Mouse (Mus musculus) MEL (cell line): ENCODE measurements around the gene Dgkg. TPM values are rescaled to one million over a fixed set of nuclear protein-coding genes. Genes with fewer than 3 reads are reported as not detected.

Experiments used
- DNase-seq: peaks from one replicate; pipeline ENCODE4 v3.0.0; 2011; ENCODE audit warnings: low read depth, low spot score
- H3K27ac ChIP-seq: 2 replicates; pipeline ENCODE4 v1.5.1; 2012; ENCODE audit warnings: low read depth, mild to moderate bottlenecking, control low read depth, low read length, moderate library complexity; ENCODE audit not compliant: control insufficient read depth
- H3K27me3 ChIP-seq, 2 experiments: fragments of 150-350 bp in 1 of 2; sonication (generic) in 1 of 2; 2 replicates each; pipeline ENCODE4 v1.6.1; 2012; ENCODE audit warnings: low read length in 2 of 2, mild to moderate bottlenecking in 2 of 2, improper control_type of control experiment in 1 of 2, moderate library complexity in 1 of 2; ENCODE audit not compliant: insufficient read depth in 2 of 2, control insufficient read depth in 1 of 2
- H3K36me3 ChIP-seq, 2 experiments: 2 replicates each; pipeline ENCODE4 v1.6.1; 2012 to 2014; ENCODE audit warnings: low read length in 2 of 2, improper control_type of control experiment in 1 of 2, inconsistent platforms in 1 of 2, mild to moderate bottlenecking in 1 of 2; ENCODE audit not compliant: insufficient read depth in 2 of 2, control insufficient read depth in 1 of 2
- H3K4me1 ChIP-seq, 2 experiments: fragments of 150-350 bp in 1 of 2; sonication (generic) in 1 of 2; 2 replicates each; pipeline ENCODE4 v1.6.1; 2012; ENCODE audit warnings: low read length in 2 of 2, improper control_type of control experiment in 1 of 2, mild to moderate bottlenecking in 1 of 2; ENCODE audit not compliant: insufficient read depth in 2 of 2, control insufficient read depth in 1 of 2
- H3K4me3 ChIP-seq, 2 experiments: fragments of 150-350 bp in 1 of 2; sonication (generic) in 1 of 2; 2 replicates each; pipeline ENCODE4 v1.5.1; 2012; ENCODE audit warnings: low read depth in 2 of 2, low read length in 2 of 2, mild to moderate bottlenecking in 2 of 2, moderate library complexity in 2 of 2, control low read depth in 1 of 2, improper control_type of control experiment in 1 of 2; ENCODE audit not compliant: control insufficient read depth in 1 of 2, insufficient read depth in 1 of 2
- H3K79me2 ChIP-seq: 2 replicates; pipeline ENCODE4 v1.6.1; 2012; ENCODE audit warnings: mild to moderate bottlenecking, low read length, moderate library complexity; ENCODE audit not compliant: control insufficient read depth, poor library complexity, insufficient read depth
- H3K9ac ChIP-seq: 2 replicates; pipeline ENCODE4 v1.6.1; 2012; ENCODE audit warnings: low read depth, mild to moderate bottlenecking, control low read depth, low read length, moderate library complexity; ENCODE audit not compliant: control insufficient read depth, poor library complexity, severe bottlenecking
- H3K9me3 ChIP-seq: fragments of 150-350 bp; sonication (generic); replicated peaks from 2 replicates; pipeline ENCODE4 v1.6.1; 2012; ENCODE audit warnings: mild to moderate bottlenecking, low read length, improper control_type of control experiment, moderate library complexity; ENCODE audit not compliant: insufficient read depth
- BHLHE40 ChIP-seq: IDR thresholded peaks from 2 replicates; pipeline ENCODE4 v1.6.1; 2012; ENCODE audit warnings: low read depth, mild to moderate bottlenecking, inconsistent platforms, low read length, improper control_type of control experiment, borderline replicate concordance
- CHD1 ChIP-seq: IDR thresholded peaks from 2 replicates; pipeline ENCODE4 v1.6.1; 2012; ENCODE audit warnings: low read depth, mild to moderate bottlenecking, inconsistent platforms, low read length, improper control_type of control experiment
- CTCF ChIP-seq, 3 experiments: IDR thresholded peaks in 2 of 3; conservative IDR thresholded peaks in 1 of 3; 2 replicates each; pipeline ENCODE4 v1.5.1; 2011 to 2012; ENCODE audit warnings: low read length in 3 of 3, low read depth in 2 of 3, mild to moderate bottlenecking in 2 of 3, improper control_type of control experiment in 1 of 3, inconsistent platforms in 1 of 3, mixed read lengths in 1 of 3, moderate library complexity in 1 of 3; ENCODE audit not compliant: control insufficient read depth in 1 of 3, insufficient read depth in 1 of 3, poor library complexity in 1 of 3, severe bottlenecking in 1 of 3
- E2F4 ChIP-seq: IDR thresholded peaks from 2 replicates; pipeline ENCODE4 v1.6.1; 2011; ENCODE audit warnings: low read depth, low read length, improper control_type of control experiment, borderline replicate concordance
- ETS1 ChIP-seq: IDR thresholded peaks from 2 replicates; pipeline ENCODE4 v1.6.1; 2012; ENCODE audit warnings: low read depth, mild to moderate bottlenecking, inconsistent platforms, low read length, improper control_type of control experiment, moderate library complexity
- GATA1 ChIP-seq: IDR thresholded peaks from 2 replicates; pipeline ENCODE4 v1.6.1; 2011; ENCODE audit warnings: low read depth, low read length, improper control_type of control experiment
- HCFC1 ChIP-seq: IDR thresholded peaks from 2 replicates; pipeline ENCODE4 v1.6.1; 2012; ENCODE audit warnings: low read depth, mild to moderate bottlenecking, inconsistent platforms, low read length, improper control_type of control experiment, moderate library complexity
- JUND ChIP-seq: IDR thresholded peaks from 2 replicates; pipeline ENCODE4 v1.6.1; 2011; ENCODE audit warnings: low read depth, mild to moderate bottlenecking, improper control_type of control experiment, low read length
- MAFK ChIP-seq: IDR thresholded peaks from 2 replicates; pipeline ENCODE4 v1.6.1; 2011; ENCODE audit warnings: low read depth, mild to moderate bottlenecking, low read length, improper control_type of control experiment, borderline replicate concordance
- MAX ChIP-seq: IDR thresholded peaks from 2 replicates; pipeline ENCODE4 v1.6.1; 2011; ENCODE audit warnings: low read length, improper control_type of control experiment
- MAZ ChIP-seq: IDR thresholded peaks from 2 replicates; pipeline ENCODE4 v1.6.1; 2012; ENCODE audit warnings: low read depth, mild to moderate bottlenecking, inconsistent platforms, low read length, improper control_type of control experiment
- MEF2A ChIP-seq: IDR thresholded peaks from 2 replicates; pipeline ENCODE4 v1.6.1; 2014; ENCODE audit warnings: low read depth, mild to moderate bottlenecking, inconsistent platforms, low read length, improper control_type of control experiment; ENCODE audit not compliant: poor library complexity, insufficient replicate concordance, severe bottlenecking; ENCODE audit errors: extremely low read depth
- MYB ChIP-seq: IDR thresholded peaks from 2 replicates; pipeline ENCODE4 v1.6.1; 2011; ENCODE audit warnings: mild to moderate bottlenecking, low read depth, low read length, improper control_type of control experiment
- MYC ChIP-seq: IDR thresholded peaks from 2 replicates; pipeline ENCODE4 v1.6.1; 2011; ENCODE audit warnings: low read depth, mild to moderate bottlenecking, low read length, improper control_type of control experiment, moderate library complexity
- POLR2A ChIP-seq, 2 experiments: IDR thresholded peaks; 2 replicates each; pipeline ENCODE4 v1.6.1; 2011 to 2012; ENCODE audit warnings: low read length in 2 of 2, mild to moderate bottlenecking in 2 of 2, control low read depth in 1 of 2, improper control_type of control experiment in 1 of 2, low read depth in 1 of 2, moderate library complexity in 1 of 2; ENCODE audit not compliant: control insufficient read depth in 1 of 2, insufficient read depth in 1 of 2, poor library complexity in 1 of 2
- POLR2AphosphoS5 ChIP-seq: IDR thresholded peaks from 2 replicates; pipeline ENCODE4 v1.6.1; 2012; ENCODE audit warnings: low read depth, borderline replicate concordance, mild to moderate bottlenecking, inconsistent platforms, low read length, moderate library complexity, mixed read lengths
- SIN3A ChIP-seq: IDR thresholded peaks from 2 replicates; pipeline ENCODE4 v1.6.1; 2012; ENCODE audit warnings: low read length, improper control_type of control experiment, inconsistent platforms
- TBP ChIP-seq: IDR thresholded peaks from 2 replicates; pipeline ENCODE4 v1.8.0; 2011; ENCODE audit warnings: low read depth, low read length, improper control_type of control experiment
- USF1 ChIP-seq: IDR thresholded peaks from 2 replicates; pipeline ENCODE4 v1.6.1; 2014; ENCODE audit warnings: low read depth, mild to moderate bottlenecking, inconsistent platforms, low read length, improper control_type of control experiment, moderate library complexity
- ZC3H11A ChIP-seq: IDR thresholded peaks from 2 replicates; pipeline ENCODE4 v1.6.1; 2012; ENCODE audit warnings: low read depth, mild to moderate bottlenecking, inconsistent platforms, low read length, improper control_type of control experiment
- ZMIZ1 ChIP-seq: IDR thresholded peaks from 2 replicates; pipeline ENCODE4 v1.6.1; 2012; ENCODE audit warnings: low read depth, mild to moderate bottlenecking, inconsistent platforms, low read length, improper control_type of control experiment, moderate library complexity
- ZNF384 ChIP-seq: IDR thresholded peaks from 2 replicates; pipeline ENCODE4 v1.6.1; 2012; ENCODE audit warnings: low read depth, mild to moderate bottlenecking, inconsistent platforms, low read length, improper control_type of control experiment
- polyA plus RNA-seq, 2 experiments: library from polyadenylated mRNA; stranded (reverse) in 1 of 2; unstranded in 1 of 2; fragments of >175 nt in 1 of 2; fragments of >200 nt in 1 of 2; gene quantifications; 2 replicates each; pipeline versions ENCODE4 v1.2.1 to v1.2.4; 2012; ENCODE audit warnings: low replicate concordance in 2 of 2, low read depth in 1 of 2; ENCODE audit not compliant: insufficient read length in 2 of 2, insufficient read depth in 1 of 2, missing spikeins in 1 of 2
- total RNA-seq: library from RNA; depleted of rRNA; stranded (reverse); fragments of 300-350 nt; gene quantifications from 2 replicates; pipeline ENCODE4 v1.2.3, GENCODE M21; 2012

Gene Dgkg
- total and polyA plus RNA-seq, 3 experiments: not detected

DNA sequence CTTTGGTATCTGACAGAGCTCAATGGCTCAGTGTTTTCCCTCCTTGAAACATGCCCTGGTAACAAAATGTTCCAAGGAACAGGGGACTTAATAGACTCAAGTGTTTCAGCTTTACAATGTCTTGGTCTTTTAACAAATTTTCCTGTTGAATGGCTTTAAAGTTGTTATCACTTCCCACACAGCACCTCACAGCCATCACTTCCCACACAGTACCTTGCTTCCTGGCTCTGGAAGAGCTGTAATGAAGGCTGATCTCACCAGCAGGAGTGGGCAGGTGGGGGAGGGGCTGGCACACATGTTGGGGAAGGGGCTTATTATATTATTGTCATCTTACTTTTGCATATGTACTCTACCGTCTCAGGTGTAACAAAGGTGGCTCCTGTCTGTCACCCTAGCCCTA, 173.1 kb downstream of the Dgkg start:
- H3K27ac ChIP-seq: no peak overlapping the region
- no peaks in the 10 kb centered on the region for H3K36me3 ChIP-seq
- H3K4me1 ChIP-seq: no peaks in the 10 kb centered on the region
- H3K27me3 ChIP-seq: 0 out of 4 replicates have a peak, but pooled peaks cover 0 to 1% of the 10 kb centered on the region in 2 experiments
- no peaks in the 10 kb centered on the region for H3K9me3 ChIP-seq
- no peak for DNase-seq
- no peaks in the 10 kb centered on the region for H3K79me2 ChIP-seq
- H3K4me3 ChIP-seq: no peak overlapping the region
- no peak overlapping the region for H3K9ac ChIP-seq
- no peak for TF ChIP-seq ZC3H11A
- no peak for TF ChIP-seq JUND
- TF ChIP-seq ETS1: no peak
- no peak for TF ChIP-seq BHLHE40
- TF ChIP-seq MAX: no peak
- TF ChIP-seq MYC: no peak
- no peak for TF ChIP-seq SIN3A
- TF ChIP-seq TBP: no peak
- TF ChIP-seq POLR2AphosphoS5: no peak
- no peak for TF ChIP-seq MEF2A
- TF ChIP-seq CTCF (IDR thresholded peaks at IDR 0.05 in 2 of 3, conservative IDR thresholded peaks at IDR 0.05 in 1 of 3; ENCODE audit: control insufficient read depth in 1 of 3, insufficient read depth in 1 of 3, low read depth in 2 of 3, low read length in 3 of 3, poor library complexity in 1 of 3, severe bottlenecking in 1 of 3): no peak
- TF ChIP-seq ZNF384: no peak
- TF ChIP-seq CHD1: no peak
- TF ChIP-seq USF1: no peak
- TF ChIP-seq HCFC1: no peak
- TF ChIP-seq E2F4: no peak
- TF ChIP-seq POLR2A (IDR thresholded peaks at IDR 0.05; ENCODE audit: control insufficient read depth in 1 of 2, insufficient read depth in 1 of 2, low read depth in 1 of 2, low read length in 2 of 2, poor library complexity in 1 of 2): no peak
- no peak for TF ChIP-seq MAZ
- no peak for TF ChIP-seq MAFK
- TF ChIP-seq, all 39 proteins: peak for 0

DNA sequence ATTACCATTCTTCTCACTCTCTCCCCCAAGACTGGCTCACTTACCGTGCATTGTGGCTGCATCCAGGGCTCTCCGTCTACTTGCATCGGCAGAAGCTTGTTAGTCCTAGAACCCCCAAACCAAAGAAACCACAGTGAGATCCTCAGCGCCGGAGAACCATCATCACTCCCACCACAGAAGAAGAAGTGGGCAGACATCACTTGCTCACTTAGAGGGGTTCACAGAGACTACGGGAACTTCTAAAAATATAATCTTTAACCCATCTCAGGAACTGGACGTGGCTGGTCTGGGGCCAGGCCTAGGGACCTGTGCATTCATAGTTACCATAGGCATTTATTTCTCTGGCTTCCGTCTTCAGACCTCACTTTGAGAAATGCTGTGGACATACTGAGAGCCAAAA, 177.7 kb downstream of the Dgkg start:
- Histone ChIP-seq H3K36me3 (no peaks in the 10 kb centered on the region), H3K79me2 (no peaks in the 10 kb centered on the region), H3K27ac (no peak overlapping the region), H3K27me3 (peaks cover 0 to 3% of the 10 kb centered on the region in 2 experiments; a peak in 1 of 4 replicates)
- DNase-seq: no peak
- TF ChIP-seq MYB (no peak), CTCF (IDR thresholded peaks at IDR 0.05 in 2 of 3, conservative IDR thresholded peaks at IDR 0.05 in 1 of 3; ENCODE audit: control insufficient read depth in 1 of 3, insufficient read depth in 1 of 3, low read depth in 2 of 3, low read length in 3 of 3, poor library complexity in 1 of 3, severe bottlenecking in 1 of 3) (no peak), GATA1 (no peak), ZMIZ1 (no peak)
- TF ChIP-seq, all 39 proteins: peak for 0
- Histone ChIP-seq H3K9me3 (no peaks in the 10 kb centered on the region), H3K4me1 (no peaks in the 10 kb centered on the region), H3K9ac (no peak overlapping the region), H3K4me3 (no peak overlapping the region)
